Mouse (Mus musculus) kidney, embryonic 15.5 days (tissue): Measurements from ENCODE around the gene Cdh10. TPM values are rescaled to one million over a fixed set of nuclear protein-coding genes. Genes with fewer than 3 reads are reported as not detected.

Source experiments
- ATAC-seq: fragments of 200-750 bp; cut with Nextera tagmentation; replicated peaks from 2 replicates; pipeline ENCODE4 v1.8.0; 2017; ENCODE audit warnings: moderate TSS enrichment; ENCODE audit not compliant: low FRiP score
- H3K27ac ChIP-seq: fragments of 300-500 bp; sonication (generic); 2 replicates; pipeline ENCODE4 v1.5.1; 2015; ENCODE audit warnings: mild to moderate bottlenecking, inconsistent platforms
- H3K27me3 ChIP-seq: fragments of 300-500 bp; sonication (generic); 2 replicates; pipeline ENCODE4 v1.6.1; 2015; ENCODE audit warnings: inconsistent platforms
- H3K36me3 ChIP-seq: fragments of 300-500 bp; sonication (generic); 2 replicates; pipeline ENCODE4 v1.6.1; 2015; ENCODE audit warnings: inconsistent platforms
- H3K4me1 ChIP-seq: fragments of 300-500 bp; sonication (generic); 2 replicates; pipeline ENCODE4 v1.6.1; 2015; ENCODE audit warnings: inconsistent platforms
- H3K4me2 ChIP-seq: fragments of 300-500 bp; sonication (generic); 2 replicates; pipeline ENCODE4 v1.6.1; 2015; ENCODE audit warnings: moderate library complexity, mild to moderate bottlenecking, inconsistent platforms
- H3K4me3 ChIP-seq: fragments of 300-500 bp; sonication (generic); replicated peaks from 2 replicates; pipeline ENCODE4 v1.5.1; 2015; ENCODE audit warnings: mild to moderate bottlenecking, inconsistent platforms
- H3K9ac ChIP-seq: fragments of 300-500 bp; sonication (generic); 2 replicates; pipeline ENCODE4 v1.6.1; 2015; ENCODE audit warnings: mild to moderate bottlenecking, inconsistent platforms
- H3K9me3 ChIP-seq: fragments of 300-500 bp; sonication (generic); replicated peaks from 2 replicates; pipeline ENCODE4 v1.6.1; 2016; ENCODE audit warnings: inconsistent platforms
- WGBS: fragments of 180-500 bp; shearing (Covaris S2); methylation state at CpG from one replicate; pipeline ENCODE4 v1.1.7; 2015; ENCODE audit warnings: mixed read lengths; 5-methylcytosine and 5-hydroxymethylcytosine counted together
- polyA plus RNA-seq: library from polyadenylated mRNA; unstranded; fragments of >200 nt; fragmentation: Nextera tagmentation; extraction: Ambion mirVana; gene quantifications from 2 replicates; pipeline ENCODE4 v1.2.1, GENCODE M21; 2015

Gene Cdh10
- polyA plus RNA-seq, 1 experiment from 2014 or later: 1.3 TPM

GRCm38 (mm10) chr15:18881467-18881866, 62.7 kb downstream of the Cdh10 start:
- Histone ChIP-seq H3K27me3 (no peaks in the 10 kb centered on the region), H3K36me3 (no peaks in the 10 kb centered on the region), H3K4me3 (no peak overlapping the region), H3K27ac (no peak overlapping the region), H3K4me2 (no peak overlapping the region), H3K9me3 (no peaks in the 10 kb centered on the region), H3K4me1 (no peaks in the 10 kb centered on the region), H3K9ac (no peak overlapping the region)
- WGBS: 77% methylated on average over 5 of the region's 5 CpGs
- ATAC-seq: no peak

DNA sequence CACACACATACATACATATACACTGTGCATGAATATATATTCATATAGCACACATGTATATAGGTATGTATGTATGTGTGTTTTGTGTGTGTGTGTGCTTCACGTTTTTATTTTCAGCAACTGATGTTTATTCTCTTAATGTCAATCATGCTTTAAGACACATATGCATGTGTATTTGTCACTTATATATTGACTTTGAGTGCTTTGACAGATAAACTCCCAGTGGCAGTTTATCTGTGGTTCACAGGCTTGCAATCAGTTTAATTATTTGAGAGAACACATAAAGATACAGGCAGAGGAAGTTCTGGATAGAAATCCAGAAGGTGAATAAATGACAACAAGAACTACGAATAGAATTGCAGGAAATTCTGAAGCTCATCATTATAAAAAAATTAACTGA, 67.9 kb downstream of the Cdh10 start:
- H3K27me3 ChIP-seq: no peaks in the 10 kb centered on the region
- 85% methylated on average over 2 of the region's 2 CpGs for WGBS
- no peak overlapping the region for H3K27ac ChIP-seq

DNA sequence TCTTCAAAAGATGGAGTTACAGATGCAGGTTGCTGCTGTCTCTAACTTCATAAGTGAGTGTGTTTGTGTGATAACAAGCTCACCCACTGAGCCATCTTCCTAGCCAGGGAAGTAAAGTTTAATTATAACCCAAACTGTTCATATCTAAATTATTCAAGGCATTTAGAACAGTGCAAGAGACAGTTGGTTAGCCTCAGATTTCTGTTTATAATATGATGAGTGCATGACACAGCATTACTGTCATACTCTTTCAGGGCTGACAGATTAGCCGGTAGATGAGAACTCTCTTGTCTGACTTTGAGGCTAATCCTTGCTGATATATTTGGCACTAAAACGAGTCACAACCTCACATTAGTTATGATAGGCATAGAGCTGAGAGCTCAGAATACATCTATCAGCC, 70.2 kb downstream of the Cdh10 start:
- Histone ChIP-seq H3K27me3 (no peaks in the 10 kb centered on the region), H3K9ac (no peak overlapping the region), H3K9me3 (no peaks in the 10 kb centered on the region), H3K4me1 (no peaks in the 10 kb centered on the region), H3K27ac (no peak overlapping the region), H3K4me2 (no peak overlapping the region), H3K4me3 (no peak overlapping the region), H3K36me3 (no peaks in the 10 kb centered on the region)
- ATAC-seq: no peak
- 79% methylated on average over 2 of the region's 2 CpGs for WGBS

More for the DNA sequence above, 67.9 kb downstream of the Cdh10 start:
- Histone ChIP-seq H3K36me3 (no peaks in the 10 kb centered on the region), H3K9ac (no peak overlapping the region), H3K4me1 (no peaks in the 10 kb centered on the region), H3K9me3 (no peaks in the 10 kb centered on the region), H3K4me3 (no peak overlapping the region), H3K4me2 (no peak overlapping the region)
- ATAC-seq: no peak

- Histone ChIP-seq H3K36me3 (no peaks in the 10 kb centered on the region), H3K4me3 (no peak overlapping the region), H3K9me3 (no peaks in the 10 kb centered on the region), H3K4me1 (no peaks in the 10 kb centered on the region), H3K9ac (no peak overlapping the region), H3K27me3 (no peaks in the 10 kb centered on the region), H3K4me2 (no peak overlapping the region), H3K27ac (no peak overlapping the region)
- no peak for ATAC-seq
- 91% methylated on average over 8 of the region's 8 CpGs for WGBS
These were observed 71.6 kb downstream of the Cdh10 start for GRCm38 (mm10) chr15:18890358-18890757.

DNA sequence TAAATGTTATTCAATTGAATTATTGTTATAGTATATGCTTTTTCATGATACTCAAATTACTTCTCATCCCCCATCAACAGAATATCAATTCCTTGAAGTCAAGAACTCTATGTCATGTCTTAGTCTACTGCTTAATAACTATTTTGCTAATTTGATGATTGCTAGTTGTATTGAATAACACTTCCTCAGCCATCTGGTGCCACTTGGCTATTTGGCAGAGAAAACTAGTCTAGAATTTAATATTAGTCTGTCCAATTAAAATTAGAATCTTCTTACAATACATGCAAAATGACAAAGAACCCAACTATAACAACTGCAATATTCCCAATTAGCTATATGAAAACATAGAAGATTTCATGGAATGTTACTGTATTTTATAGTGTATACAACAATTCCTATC, 82.0 kb downstream of the Cdh10 start:
- Histone ChIP-seq H3K4me2 (no peak overlapping the region), H3K4me3 (no peak overlapping the region), H3K9me3 (no peaks in the 10 kb centered on the region), H3K36me3 (no peaks in the 10 kb centered on the region), H3K9ac (no peak overlapping the region), H3K4me1 (no peaks in the 10 kb centered on the region), H3K27ac (no peak overlapping the region), H3K27me3 (no peaks in the 10 kb centered on the region)
- ATAC-seq: no peak

GRCm38 (mm10) chr15:18904131-18904530, 85.4 kb downstream of the Cdh10 start:
- whole genome bisulfite sequencing: 58% methylated on average over 2 of the region's 2 CpGs

GRCm38 (mm10) chr15:18910612-18911011, 91.9 kb downstream of the Cdh10 start:
- no peak overlapping the region for H3K9ac ChIP-seq
- no peak overlapping the region for H3K27ac ChIP-seq
- no peaks in the 10 kb centered on the region for H3K36me3 ChIP-seq
- no peak for ATAC-seq
- no peaks in the 10 kb centered on the region for H3K27me3 ChIP-seq
- no peak overlapping the region for H3K4me2 ChIP-seq
- H3K4me3 ChIP-seq: no peak overlapping the region
- no peaks in the 10 kb centered on the region for H3K4me1 ChIP-seq
- 88% methylated on average over 4 of the region's 4 CpGs for WGBS
- H3K9me3 ChIP-seq: no peaks in the 10 kb centered on the region

More at GRCm38 (mm10) chr15:18904131-18904530, 85.4 kb downstream of the Cdh10 start:
- H3K27ac ChIP-seq: no peak overlapping the region
- H3K4me1 ChIP-seq: no peaks in the 10 kb centered on the region
- H3K4me3 ChIP-seq: no peak overlapping the region
- ATAC-seq: no peak
- no peaks in the 10 kb centered on the region for H3K9me3 ChIP-seq
- H3K9ac ChIP-seq: no peak overlapping the region
- no peaks in the 10 kb centered on the region for H3K36me3 ChIP-seq
- H3K4me2 ChIP-seq: no peak overlapping the region
- H3K27me3 ChIP-seq: no peaks in the 10 kb centered on the region

GRCm38 (mm10) chr15:18925392-18926117, 106.8 kb downstream of the Cdh10 start:
- Histone ChIP-seq H3K4me1 (no peaks in the 10 kb centered on the region), H3K36me3 (no peaks in the 10 kb centered on the region), H3K9ac (no peak overlapping the region), H3K27ac (no peak overlapping the region), H3K27me3 (no peaks in the 10 kb centered on the region), H3K4me2 (no peak overlapping the region), H3K4me3 (no peak overlapping the region), H3K9me3 (no peaks in the 10 kb centered on the region)
- ATAC-seq: no peak
- WGBS: 81% methylated on average over 1 of the region's 1 CpGs

DNA sequence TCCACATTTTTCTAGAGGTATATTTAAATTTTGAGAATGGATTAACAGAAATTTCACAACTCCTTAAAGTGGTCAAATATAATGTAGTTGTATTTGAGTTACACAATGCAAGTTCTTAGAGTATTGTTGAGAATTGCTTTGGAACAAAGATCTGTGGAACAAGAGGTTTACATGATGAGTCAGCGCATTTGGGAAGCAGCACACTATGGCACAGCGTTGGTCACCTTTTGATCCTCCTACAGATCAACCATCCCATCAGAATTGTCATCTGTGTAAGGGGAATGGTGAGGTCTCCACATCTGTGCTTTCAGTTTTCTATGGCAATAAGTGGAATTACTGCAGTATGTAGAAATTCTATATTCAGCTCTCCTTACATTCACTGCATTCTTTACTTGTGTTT, 108.2 kb downstream of the Cdh10 start:
- H3K27ac ChIP-seq: no peak overlapping the region
- no peak for ATAC-seq
- WGBS: 90% methylated on average over 2 of the region's 2 CpGs
- no peaks in the 10 kb centered on the region for H3K4me1 ChIP-seq
- no peak overlapping the region for H3K4me2 ChIP-seq
- no peak overlapping the region for H3K9ac ChIP-seq
- no peaks in the 10 kb centered on the region for H3K36me3 ChIP-seq
- no peaks in the 10 kb centered on the region for H3K27me3 ChIP-seq
- H3K9me3 ChIP-seq: no peaks in the 10 kb centered on the region
- H3K4me3 ChIP-seq: no peak overlapping the region

DNA sequence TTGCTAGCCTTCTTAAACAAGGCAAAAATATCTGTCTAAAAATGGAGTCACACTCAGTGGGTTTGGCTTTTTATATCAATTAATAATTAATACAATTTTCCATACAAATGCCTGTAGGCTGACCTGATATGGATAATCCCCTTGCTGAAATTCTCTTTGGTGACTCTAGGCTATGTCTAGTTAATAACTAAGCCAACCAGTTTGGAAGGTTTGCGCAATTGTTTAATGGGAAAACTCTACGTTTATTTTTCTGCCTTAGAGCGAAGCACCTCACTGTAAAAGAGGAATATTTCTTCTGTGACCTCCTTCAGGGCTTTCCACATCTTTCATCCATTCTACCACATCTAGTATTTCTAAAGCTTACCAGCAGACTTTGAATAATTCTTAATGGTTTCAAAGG, 133.5 kb downstream of the Cdh10 start:
- ATAC-seq: no peak
- 90% methylated on average over 3 of the region's 3 CpGs for WGBS
- H3K36me3 ChIP-seq: no peaks in the 10 kb centered on the region

GRCm38 (mm10) chr15:18975041-18975440, 156.3 kb downstream of the Cdh10 start:
- Histone ChIP-seq H3K9ac (no peak overlapping the region), H3K4me3 (no peak overlapping the region), H3K27me3 (no peaks in the 10 kb centered on the region), H3K27ac (no peak overlapping the region), H3K4me2 (no peak overlapping the region), H3K9me3 (no peaks in the 10 kb centered on the region), H3K4me1 (no peaks in the 10 kb centered on the region), H3K36me3 (no peaks in the 10 kb centered on the region)
- 61% methylated on average over 5 of the region's 5 CpGs for WGBS
- no peak for ATAC-seq

More for the DNA sequence above, 133.5 kb downstream of the Cdh10 start:
- Histone ChIP-seq H3K9me3 (no peaks in the 10 kb centered on the region), H3K4me1 (no peaks in the 10 kb centered on the region), H3K27me3 (no peaks in the 10 kb centered on the region), H3K4me3 (no peak overlapping the region), H3K4me2 (no peak overlapping the region), H3K27ac (no peak overlapping the region), H3K9ac (no peak overlapping the region)

GRCm38 (mm10) chr15:18984891-18985290, 166.1 kb downstream of the Cdh10 start:
- H3K4me2 ChIP-seq: no peak overlapping the region
- no peaks in the 10 kb centered on the region for H3K27me3 ChIP-seq
- H3K9me3 ChIP-seq: no peaks in the 10 kb centered on the region
- H3K4me3 ChIP-seq: no peak overlapping the region
- ATAC-seq: no peak
- no peaks in the 10 kb centered on the region for H3K4me1 ChIP-seq
- WGBS: 84% methylated on average over 3 of the region's 3 CpGs
- no peak overlapping the region for H3K9ac ChIP-seq
- no peaks in the 10 kb centered on the region for H3K36me3 ChIP-seq
- H3K27ac ChIP-seq: no peak overlapping the region

GRCm38 (mm10) chr15:18987671-18988070, 168.9 kb downstream of the Cdh10 start:
- Histone ChIP-seq H3K4me1 (no peaks in the 10 kb centered on the region), H3K9me3 (no peaks in the 10 kb centered on the region), H3K27ac (no peak overlapping the region), H3K27me3 (no peaks in the 10 kb centered on the region), H3K4me3 (no peak overlapping the region), H3K4me2 (no peak overlapping the region), H3K36me3 (no peaks in the 10 kb centered on the region), H3K9ac (no peak overlapping the region)
- WGBS: 88% methylated on average over 1 of the region's 1 CpGs
- no peak for ATAC-seq
